Mouse (Mus musculus): Measurements from ENCODE around the gene Nbea.

Nbea gene

GRCm38 (mm10) chr3:55783171-55784081 is 400.1 kb downstream of the Nbea start:
- no peak for DNase-seq (ENCODE audit: low spot score in 2 of 2)

- DNase-seq (ENCODE audit: low spot score in 2 of 2) = no peak
Observed at GRCm38 (mm10) chr3:55782771-55783170, 400.7 kb downstream of the Nbea start.

- no peak for DNase-seq (ENCODE audit: low spot score in 2 of 2)
Observed at GRCm38 (mm10) chr3:55782056-55782687, 401.3 kb downstream of the Nbea start, which contains the start of gene Mab21l1. Gene Mab21l1 (plus strand): TSS chr3:55782510.

GRCm38 (mm10) chr3:55781429-55782055 is 402.0 kb downstream of the Nbea start:
- DNase-seq (ENCODE audit: low spot score in 2 of 2) = no peak

- DNase-seq (ENCODE audit: low spot score in 2 of 2) = no peak
Observed at GRCm38 (mm10) chr3:55780120-55781070, 403.1 kb downstream of the Nbea start.

- no peak for DNase-seq (ENCODE audit: low spot score in 2 of 2)
Observed at GRCm38 (mm10) chr3:55778764-55779730, 404.5 kb downstream of the Nbea start.

- DNase-seq (ENCODE audit: low spot score in 2 of 2) = no peak
Observed at GRCm38 (mm10) chr3:55777501-55777900, 406.0 kb downstream of the Nbea start.

- DNase-seq (ENCODE audit: low spot score in 2 of 2) = no peak
Observed at GRCm38 (mm10) chr3:55775753-55776152, 407.7 kb downstream of the Nbea start.

- DNase-seq (ENCODE audit: low spot score in 2 of 2) = no peak
Observed at GRCm38 (mm10) chr3:55775245-55775644, 408.3 kb downstream of the Nbea start.

GRCm38 (mm10) chr3:55774203-55774602 is 409.3 kb downstream of the Nbea start:
- DNase-seq (ENCODE audit: low spot score in 2 of 2) = no peak

- no peak for DNase-seq (ENCODE audit: low spot score in 2 of 2)
Observed at GRCm38 (mm10) chr3:55769308-55769707, 414.2 kb downstream of the Nbea start.

- DNase-seq (ENCODE audit: low spot score in 2 of 2) = no peak
Observed at GRCm38 (mm10) chr3:55768654-55769053, 414.8 kb downstream of the Nbea start.

- no peak for DNase-seq (ENCODE audit: low spot score in 2 of 2)
Observed at GRCm38 (mm10) chr3:55763591-55763990, 419.9 kb downstream of the Nbea start.

GRCm38 (mm10) chr3:55758297-55758696 is 425.2 kb downstream of the Nbea start:
- DNase-seq (ENCODE audit: low spot score in 2 of 2) = no peak

GRCm38 (mm10) chr3:55756602-55757190 is 426.8 kb downstream of the Nbea start:
- DNase-seq (ENCODE audit: low spot score in 2 of 2) = no peak

GRCm38 (mm10) chr3:55755805-55756601 is 427.5 kb downstream of the Nbea start:
- no peak for DNase-seq (ENCODE audit: low spot score in 2 of 2)

- DNase-seq (ENCODE audit: low spot score in 2 of 2) = no peak
Observed at GRCm38 (mm10) chr3:55754981-55755608, 428.4 kb downstream of the Nbea start.

GRCm38 (mm10) chr3:55753872-55754271 is 429.6 kb downstream of the Nbea start:
- DNase-seq (ENCODE audit: low spot score in 2 of 2) = no peak

All from frontal cortex, postnatal 25 days (tissue).